Mouse (Mus musculus) neural tube, embryonic 15.5 days (tissue): ENCODE measurements around the gene Btbd11. TPM values are rescaled to one million over a fixed set of nuclear protein-coding genes. Genes with fewer than 3 reads are reported as not detected.

ENCODE experiments used
- ATAC-seq: fragments of 200-750 bp; cut with Nextera tagmentation; 2 replicates; pipeline ENCODE4 v1.8.0; 2017; ENCODE audit warnings: mild to moderate bottlenecking, moderate TSS enrichment, moderate library complexity; ENCODE audit not compliant: low FRiP score
- H3K27ac ChIP-seq: fragments of 300-500 bp; sonication (generic); replicated peaks from 2 replicates; pipeline ENCODE4 v1.5.1; 2015; ENCODE audit warnings: mild to moderate bottlenecking, inconsistent platforms
- H3K27me3 ChIP-seq: fragments of 300-500 bp; sonication (generic); replicated peaks from 2 replicates; pipeline ENCODE4 v1.6.1; 2015; ENCODE audit warnings: inconsistent platforms
- H3K36me3 ChIP-seq: fragments of 300-500 bp; sonication (generic); 2 replicates; pipeline ENCODE4 v1.6.1; 2015; ENCODE audit warnings: inconsistent platforms
- H3K4me1 ChIP-seq: fragments of 300-500 bp; sonication (generic); 2 replicates; pipeline ENCODE4 v1.6.1; 2015; ENCODE audit warnings: inconsistent platforms
- H3K4me2 ChIP-seq: fragments of 300-500 bp; sonication (generic); 2 replicates; pipeline ENCODE4 v1.6.1; 2015; ENCODE audit warnings: inconsistent platforms, mild to moderate bottlenecking, moderate library complexity
- H3K4me3 ChIP-seq: fragments of 300-500 bp; sonication (generic); replicated peaks from 2 replicates; pipeline ENCODE4 v1.5.1; 2015; ENCODE audit warnings: mild to moderate bottlenecking, inconsistent platforms
- H3K9ac ChIP-seq: fragments of 300-500 bp; sonication (generic); replicated peaks from 2 replicates; pipeline ENCODE4 v1.6.1; 2015; ENCODE audit warnings: mild to moderate bottlenecking, inconsistent platforms
- H3K9me3 ChIP-seq: fragments of 300-500 bp; sonication (generic); replicated peaks from 2 replicates; pipeline ENCODE4 v1.6.1; 2016; ENCODE audit warnings: inconsistent platforms
- WGBS: fragments of 180-500 bp; shearing (Covaris S2); methylation state at CpG from one replicate; pipeline ENCODE4 v1.1.7; 2015; ENCODE audit warnings: mixed read lengths; 5-methylcytosine and 5-hydroxymethylcytosine counted together
- polyA plus RNA-seq: library from polyadenylated mRNA; unstranded; fragments of >200 nt; fragmentation: Nextera tagmentation; extraction: Ambion mirVana; gene quantifications from 2 replicates; pipeline ENCODE4 v1.2.1, GENCODE M21; 2015

The Btbd11 gene
- polyA plus RNA-seq, 1 experiment from 2014 or later: 24.9 TPM

- H3K4me2 ChIP-seq: no peak overlapping the region
- no peaks in the 10 kb centered on the region for H3K9me3 ChIP-seq
- H3K27ac ChIP-seq: 0 out of 2 replicates have a peak overlapping the region, but pooled peaks have one; percentile 23
- no peak overlapping the region for H3K4me3 ChIP-seq
- H3K9ac ChIP-seq: no peak overlapping the region
- WGBS: 35% methylated on average over 6 of the region's 6 CpGs
- no peaks in the 10 kb centered on the region for H3K27me3 ChIP-seq
- H3K36me3 ChIP-seq: no peaks in the 10 kb centered on the region
- peaks cover 54% of the 10 kb centered on the region for H3K4me1 ChIP-seq
- no peak for ATAC-seq
These were observed 77.5 kb downstream of the Btbd11 start for GRCm38 (mm10) chr10:85464152-85464551.

- H3K9me3 ChIP-seq: no peaks in the 10 kb centered on the region
- H3K4me3 ChIP-seq: no peak overlapping the region
- peaks cover 52% of the 10 kb centered on the region for H3K4me1 ChIP-seq
- H3K9ac ChIP-seq: no peak overlapping the region
- H3K27me3 ChIP-seq: no peaks in the 10 kb centered on the region
- no peak for ATAC-seq
- no peaks in the 10 kb centered on the region for H3K36me3 ChIP-seq
- WGBS: 72% methylated on average over 13 of the region's 13 CpGs
- H3K4me2 ChIP-seq: no peak overlapping the region
- H3K27ac ChIP-seq: 0 out of 2 replicates have a peak overlapping the region, but pooled peaks have one; percentile 9
These were observed 79.1 kb downstream of the Btbd11 start for GRCm38 (mm10) chr10:85465516-85466408.

- H3K4me2 ChIP-seq: no peak overlapping the region
- H3K9ac ChIP-seq: no peak overlapping the region
- H3K4me1 ChIP-seq: peaks cover 52% of the 10 kb centered on the region
- ATAC-seq: no peak; the same call in 1 of the 2 replicates
- no peaks in the 10 kb centered on the region for H3K9me3 ChIP-seq
- no peak overlapping the region for H3K4me3 ChIP-seq
- 38% methylated on average over 8 of the region's 8 CpGs for WGBS
- no peaks in the 10 kb centered on the region for H3K36me3 ChIP-seq
- no peaks in the 10 kb centered on the region for H3K27me3 ChIP-seq
- H3K27ac ChIP-seq: 0 out of 2 replicates have a peak overlapping the region, but pooled peaks have one; percentile 9
These were observed 79.8 kb downstream of the Btbd11 start for GRCm38 (mm10) chr10:85466409-85466761.

GRCm38 (mm10) chr10:85467393-85467792, 80.8 kb downstream of the Btbd11 start:
- H3K4me1 ChIP-seq: peaks cover 52% of the 10 kb centered on the region
- H3K27me3 ChIP-seq: no peaks in the 10 kb centered on the region
- no peak for ATAC-seq
- H3K4me2 ChIP-seq: no peak overlapping the region
- no peaks in the 10 kb centered on the region for H3K36me3 ChIP-seq
- no peak overlapping the region for H3K9ac ChIP-seq
- no peak overlapping the region for H3K4me3 ChIP-seq
- H3K27ac ChIP-seq: no peak overlapping the region
- no peaks in the 10 kb centered on the region for H3K9me3 ChIP-seq
- 57% methylated on average over 7 of the region's 7 CpGs for WGBS

GRCm38 (mm10) chr10:85468527-85468926, 81.9 kb downstream of the Btbd11 start:
- ATAC-seq: no peak
- 49% methylated on average over 4 of the region's 4 CpGs for WGBS
- H3K9me3 ChIP-seq: no peaks in the 10 kb centered on the region
- H3K27me3 ChIP-seq: no peaks in the 10 kb centered on the region
- H3K9ac ChIP-seq: no peak overlapping the region
- H3K27ac ChIP-seq: 0 out of 2 replicates have a peak overlapping the region, but pooled peaks have one; percentile 3
- no peak overlapping the region for H3K4me2 ChIP-seq
- peaks cover 55% of the 10 kb centered on the region for H3K4me1 ChIP-seq
- no peak overlapping the region for H3K4me3 ChIP-seq
- no peaks in the 10 kb centered on the region for H3K36me3 ChIP-seq

- peaks cover 57% of the 10 kb centered on the region for H3K4me1 ChIP-seq
- H3K4me2 ChIP-seq: no peak overlapping the region
- WGBS: 52% methylated on average over 5 of the region's 5 CpGs
- no peak overlapping the region for H3K27ac ChIP-seq
- no peak overlapping the region for H3K4me3 ChIP-seq
- H3K9ac ChIP-seq: no peak overlapping the region
- no peaks in the 10 kb centered on the region for H3K27me3 ChIP-seq
- ATAC-seq: no peak
- H3K36me3 ChIP-seq: no peaks in the 10 kb centered on the region
- H3K9me3 ChIP-seq: no peaks in the 10 kb centered on the region
These were observed 82.7 kb downstream of the Btbd11 start for GRCm38 (mm10) chr10:85469341-85469740.

- Histone ChIP-seq H3K27me3 (no peaks in the 10 kb centered on the region), H3K9ac (no peak overlapping the region), H3K4me2 (no peak overlapping the region), H3K27ac (no peak overlapping the region), H3K4me3 (no peak overlapping the region), H3K36me3 (no peaks in the 10 kb centered on the region), H3K9me3 (no peaks in the 10 kb centered on the region), H3K4me1 (peaks cover 27% of the 10 kb centered on the region; the same call in 1 of the 2 replicates)
- 82% methylated on average over 4 of the region's 4 CpGs for WGBS
- ATAC-seq: 0 out of 2 replicates have a peak, but pooled peaks have one; percentile 18
These were observed 86.7 kb downstream of the Btbd11 start for GRCm38 (mm10) chr10:85473265-85473664.

GRCm38 (mm10) chr10:85473871-85474270, 87.3 kb downstream of the Btbd11 start:
- ATAC-seq: 0 out of 2 replicates have a peak, but pooled peaks have one; percentile 25
- 67% methylated on average over 3 of the region's 3 CpGs for WGBS
- H3K4me3 ChIP-seq: no peak overlapping the region

GRCm38 (mm10) chr10:85475642-85476345, 89.2 kb downstream of the Btbd11 start:
- Histone ChIP-seq H3K4me2 (no peak overlapping the region), H3K4me3 (no peak overlapping the region), H3K9me3 (no peaks in the 10 kb centered on the region), H3K9ac (no peak overlapping the region), H3K27ac (no peak overlapping the region), H3K36me3 (no peaks in the 10 kb centered on the region), H3K27me3 (no peaks in the 10 kb centered on the region), H3K4me1 (peaks cover 31% of the 10 kb centered on the region)
- WGBS: 79% methylated on average over 9 of the region's 9 CpGs
- no peak for ATAC-seq

More at GRCm38 (mm10) chr10:85473871-85474270, 87.3 kb downstream of the Btbd11 start:
- H3K27me3 ChIP-seq: no peaks in the 10 kb centered on the region
- no peaks in the 10 kb centered on the region for H3K9me3 ChIP-seq
- peaks cover 21% of the 10 kb centered on the region; the same call in 1 of the 2 replicates for H3K4me1 ChIP-seq
- H3K4me2 ChIP-seq: no peak overlapping the region
- no peaks in the 10 kb centered on the region for H3K36me3 ChIP-seq
- H3K27ac ChIP-seq: 0 out of 2 replicates have a peak overlapping the region, but pooled peaks have one; percentile 45
- no peak overlapping the region for H3K9ac ChIP-seq

- no peaks in the 10 kb centered on the region for H3K9me3 ChIP-seq
- H3K9ac ChIP-seq: no peak overlapping the region
- ATAC-seq: peak; percentile 36; the same call in 1 of the 2 replicates
- H3K4me1 ChIP-seq: peaks cover 41% of the 10 kb centered on the region
- no peaks in the 10 kb centered on the region for H3K27me3 ChIP-seq
- H3K36me3 ChIP-seq: no peaks in the 10 kb centered on the region
- H3K4me3 ChIP-seq: no peak overlapping the region
- H3K27ac ChIP-seq: peak overlapping the region; percentile 57
- WGBS: 29% methylated on average over 6 of the region's 6 CpGs
- no peak overlapping the region for H3K4me2 ChIP-seq
These were observed 93.5 kb downstream of the Btbd11 start for GRCm38 (mm10) chr10:85479959-85480625.

- Histone ChIP-seq H3K9ac (no peak overlapping the region), H3K27me3 (no peaks in the 10 kb centered on the region), H3K4me3 (no peak overlapping the region), H3K27ac (peak overlapping the region; percentile 45), H3K4me2 (no peak overlapping the region), H3K4me1 (peaks cover 36% of the 10 kb centered on the region), H3K36me3 (no peaks in the 10 kb centered on the region), H3K9me3 (no peaks in the 10 kb centered on the region)
- 39% methylated on average over 3 of the region's 3 CpGs for WGBS
- ATAC-seq: no peak
These were observed 94.5 kb downstream of the Btbd11 start for GRCm38 (mm10) chr10:85481106-85481505.
